Mouse (Mus musculus) mesoderm, embryonic 11.5 days (tissue): ENCODE measurements around the gene Calhm1.
"Not testable (repeated sequence)": the region's sequence is repeated elsewhere in the genome, so short reads cannot be mapped to it uniquely, and the experiment has no call there.

ENCODE experiments used
- DNase-seq: peaks from one replicate; pipeline ENCODE4 v3.0.0-alpha.2; 2012; ENCODE audit warnings: low read depth, low spot score

Calhm1 gene

DNA sequence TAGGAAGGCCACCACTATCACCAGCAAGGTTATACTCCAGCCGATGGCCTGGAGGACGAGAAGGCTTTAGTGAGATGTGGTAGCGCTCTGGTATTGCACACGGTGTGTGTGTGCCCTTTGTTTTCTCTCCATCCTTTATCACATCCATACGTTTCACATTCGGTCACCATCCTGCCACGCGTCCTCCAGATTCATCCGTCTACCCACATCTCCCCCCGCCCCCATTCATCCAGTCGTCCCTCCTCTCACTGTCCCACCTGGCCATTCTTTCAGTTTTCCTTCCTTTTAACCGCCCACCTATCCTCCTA is 8.0 kb upstream of the Calhm1 start:
- no peak for DNase-seq

DNA sequence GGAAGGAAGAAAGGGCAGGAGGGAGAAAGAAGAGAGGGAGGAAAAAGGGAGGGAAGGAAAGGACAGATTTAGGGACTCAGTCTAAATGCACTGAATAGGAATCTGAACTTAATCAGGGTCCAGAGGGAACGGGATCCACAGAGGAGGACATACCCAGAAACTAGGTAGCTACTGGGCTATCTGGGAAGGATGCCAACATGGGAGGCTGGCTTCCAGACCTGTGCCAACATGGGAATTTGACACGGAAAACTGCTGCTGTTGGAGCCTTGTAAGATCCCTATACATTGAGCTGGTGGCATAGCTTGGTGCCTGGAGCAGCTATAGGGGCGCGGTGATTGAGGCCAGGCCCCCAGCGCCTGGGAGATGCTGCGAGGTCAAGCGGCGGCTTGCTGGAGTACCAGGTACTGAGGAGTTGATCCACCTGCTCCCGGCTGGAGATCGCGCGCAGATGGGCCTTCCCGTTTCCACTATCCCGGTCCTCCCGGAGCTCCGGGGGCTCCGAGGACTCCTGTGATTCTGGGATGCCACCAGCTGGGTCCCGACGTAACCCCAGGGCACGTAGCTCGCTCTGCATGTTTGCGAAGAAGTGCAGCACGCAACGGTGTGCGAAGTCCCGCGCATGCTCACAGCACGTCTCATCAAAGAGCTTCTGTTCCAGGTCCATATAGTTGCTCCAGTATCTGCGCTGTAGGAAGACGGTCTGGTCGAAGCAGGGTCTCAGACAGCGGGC is 7.4 kb upstream of the Calhm1 start:
- DNase-seq: peak; percentile 53

DNA sequence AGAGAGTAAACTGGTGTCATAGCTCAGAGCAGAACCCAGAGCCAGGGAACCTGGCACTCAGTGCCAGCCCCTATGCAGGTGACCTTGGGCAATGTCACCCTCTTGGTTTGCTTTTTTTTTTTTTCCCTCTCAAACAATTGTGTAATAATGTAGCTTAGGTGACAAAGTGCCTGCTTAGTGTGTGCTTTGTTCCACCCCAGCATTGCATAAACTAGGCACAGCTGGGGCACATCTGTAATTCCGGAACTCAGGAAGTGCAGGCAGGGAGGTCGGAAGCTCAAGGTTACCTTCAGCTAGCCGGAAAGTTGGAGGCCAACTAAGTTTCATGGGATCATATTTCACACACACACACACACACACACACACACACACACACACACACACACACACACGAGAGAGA is 5.8 kb upstream of the Calhm1 start:
- DNase-seq: no peak

DNA sequence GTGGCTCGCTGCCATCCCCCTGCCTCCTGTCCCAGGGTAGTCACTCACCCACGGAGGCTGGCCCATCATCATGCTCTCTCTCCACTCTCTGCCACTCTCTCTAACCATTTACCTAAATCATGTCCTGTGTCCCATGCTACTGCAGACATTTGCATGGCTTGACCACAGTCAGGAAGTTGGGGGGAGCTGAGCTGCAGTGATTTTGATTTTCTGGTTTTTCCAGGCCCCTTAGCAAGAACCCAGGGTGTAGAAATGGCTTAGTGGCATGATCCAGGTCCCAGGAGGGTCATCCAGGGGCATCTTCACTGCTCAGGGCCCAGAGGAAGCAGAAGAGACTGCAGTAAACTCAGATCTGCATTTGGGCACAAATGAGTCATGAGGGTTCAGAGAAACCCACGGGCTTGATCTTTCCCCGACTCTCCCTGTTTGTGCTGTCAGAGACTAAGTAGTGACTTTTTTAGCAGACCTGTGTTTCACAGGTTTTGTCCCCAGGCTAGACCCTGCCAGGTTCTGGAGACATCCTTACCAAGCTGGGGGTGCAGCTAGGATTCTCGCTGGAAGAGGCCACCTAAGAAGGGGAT is 4.3 kb upstream of the Calhm1 start:
- DNase-seq: no peak

DNA sequence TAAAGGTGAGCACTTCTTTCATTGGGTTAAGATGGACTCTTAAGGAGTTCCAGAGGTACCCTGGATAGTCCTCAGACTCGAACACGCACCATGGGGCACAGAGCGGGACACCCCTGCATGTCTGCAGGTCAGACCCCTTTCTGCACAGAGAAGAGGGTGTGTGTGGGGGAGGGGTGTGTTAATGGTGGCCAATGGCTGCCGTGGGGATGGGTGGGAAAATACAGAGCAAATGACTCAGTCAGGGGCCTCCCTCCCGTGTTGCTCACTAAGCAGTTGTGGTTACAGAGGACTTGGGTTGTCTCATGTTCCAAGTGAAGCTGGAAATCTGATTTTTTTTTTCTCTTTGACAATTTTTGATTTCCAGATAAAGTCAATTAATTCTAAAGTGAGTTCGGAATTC is 1.6 kb downstream of the Calhm1 start:
- no peak for DNase-seq

GRCm38 (mm10) chr19:47139611-47140010 is 4.4 kb downstream of the Calhm1 start:
- not testable (repeated sequence) for DNase-seq

DNA sequence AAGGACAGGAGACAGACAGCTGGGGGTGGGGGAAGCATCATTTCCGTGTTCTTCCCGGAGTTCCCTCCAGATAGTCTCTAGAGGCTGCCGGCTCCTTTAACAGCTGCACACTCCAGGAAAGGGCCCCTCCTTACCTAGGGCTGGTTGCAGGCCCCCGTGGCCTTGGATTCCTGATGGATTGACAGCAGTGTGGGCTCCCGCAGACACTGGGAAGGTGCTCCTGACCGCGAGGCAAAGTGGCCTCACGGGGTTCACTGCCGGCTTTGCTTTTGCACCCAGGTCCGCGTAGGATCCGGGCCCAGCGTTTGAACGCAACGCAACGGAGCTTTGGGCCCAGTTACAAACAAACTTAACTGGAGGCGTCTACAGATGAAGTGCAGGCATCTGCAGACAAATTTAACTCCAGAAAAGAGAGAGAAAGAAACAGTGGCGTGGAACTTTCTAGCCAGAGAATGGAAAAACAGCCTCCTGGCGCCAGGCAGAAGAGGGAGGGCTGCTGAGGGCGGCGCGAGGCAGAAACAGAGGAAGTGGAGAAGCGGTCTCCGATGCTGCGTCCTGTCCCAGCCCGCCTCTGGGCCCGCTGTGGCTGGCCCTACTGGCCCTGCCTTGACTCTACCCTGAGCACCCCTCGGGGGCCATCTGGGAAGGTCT is 6.2 kb downstream of the Calhm1 start, which contains the start of gene Calhm2:
TSS of gene Calhm2 (minus strand) at position 524 of the 651 bp plus-strand sequence.
- DNase-seq: no peak

GRCm38 (mm10) chr19:47137051-47137581 is 6.9 kb downstream of the Calhm1 start:
- no peak for DNase-seq

DNA sequence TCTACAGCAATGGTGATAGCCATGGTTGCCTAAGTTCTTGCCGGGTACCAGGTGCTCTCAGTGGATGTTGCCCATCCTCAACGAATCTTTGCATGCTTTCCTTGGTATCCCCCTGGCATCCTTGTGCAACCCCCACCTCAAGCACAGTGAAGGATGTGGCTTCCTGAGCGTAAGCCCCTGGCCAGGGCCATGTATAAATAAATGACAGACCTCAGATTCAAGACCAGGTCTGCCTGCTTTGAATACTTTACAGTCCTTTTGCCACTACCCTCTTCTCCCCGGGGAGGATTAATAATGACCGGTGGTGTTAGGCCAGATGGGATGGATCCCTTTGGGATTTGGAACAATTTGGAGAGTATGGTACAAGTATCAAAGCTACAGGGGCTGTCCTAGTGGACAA is 7.9 kb downstream of the Calhm1 start:
- DNase-seq: no peak

DNA sequence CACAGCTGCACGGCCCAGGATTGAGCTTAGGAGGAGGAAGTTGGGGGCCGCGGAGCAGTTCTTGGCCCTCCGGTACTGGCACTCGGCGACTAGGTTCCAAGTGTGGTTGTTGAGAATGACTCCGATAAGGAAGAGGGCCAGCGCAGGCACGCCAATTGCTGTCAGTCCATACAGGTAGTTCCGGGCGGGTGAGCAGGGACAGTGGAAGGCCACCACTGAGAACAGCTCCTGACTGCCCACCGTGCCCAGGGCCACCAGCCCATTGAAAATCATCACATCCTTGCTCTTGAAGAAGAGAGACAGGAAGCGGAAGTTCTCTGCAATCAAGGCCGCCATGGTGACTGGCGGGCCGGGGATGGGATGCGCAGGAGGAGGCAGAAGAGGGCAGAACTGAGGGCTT is 8.5 kb downstream of the Calhm1 start:
- DNase-seq: no peak

- DNase-seq: no peak
Observed at GRCm38 (mm10) chr19:47133161-47133560, 10.9 kb downstream of the Calhm1 start.

- no peak for DNase-seq
Observed at GRCm38 (mm10) chr19:47130551-47131125, 13.4 kb downstream of the Calhm1 start.

DNA sequence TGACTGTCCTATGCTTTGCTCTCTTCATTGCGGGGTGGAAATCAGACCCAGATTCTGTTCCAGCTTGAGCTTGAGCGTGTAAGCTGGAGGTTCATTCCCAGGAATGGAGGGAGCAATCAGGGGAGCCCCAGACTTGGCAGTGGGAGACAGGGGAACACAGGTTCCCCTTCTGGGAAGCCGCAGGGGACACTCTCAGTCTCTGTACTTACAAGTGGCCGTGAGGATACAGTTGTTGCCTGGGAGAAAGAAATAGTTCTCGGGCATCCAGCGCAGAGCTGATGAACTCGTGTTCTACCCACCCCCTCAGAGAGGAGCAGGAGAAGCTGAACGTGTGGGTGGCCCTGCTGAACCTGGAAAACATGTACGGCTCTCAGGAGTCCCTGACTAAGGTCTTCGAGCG is 15.2 kb downstream of the Calhm1 start:
- no peak for DNase-seq

GRCm38 (mm10) chr19:47128164-47128563 is 15.9 kb downstream of the Calhm1 start:
- no peak for DNase-seq

- no peak for DNase-seq
Observed at GRCm38 (mm10) chr19:47122802-47123201, 21.3 kb downstream of the Calhm1 start.

GRCm38 (mm10) chr19:47121054-47121453 is 23.0 kb downstream of the Calhm1 start:
- no peak for DNase-seq

DNA sequence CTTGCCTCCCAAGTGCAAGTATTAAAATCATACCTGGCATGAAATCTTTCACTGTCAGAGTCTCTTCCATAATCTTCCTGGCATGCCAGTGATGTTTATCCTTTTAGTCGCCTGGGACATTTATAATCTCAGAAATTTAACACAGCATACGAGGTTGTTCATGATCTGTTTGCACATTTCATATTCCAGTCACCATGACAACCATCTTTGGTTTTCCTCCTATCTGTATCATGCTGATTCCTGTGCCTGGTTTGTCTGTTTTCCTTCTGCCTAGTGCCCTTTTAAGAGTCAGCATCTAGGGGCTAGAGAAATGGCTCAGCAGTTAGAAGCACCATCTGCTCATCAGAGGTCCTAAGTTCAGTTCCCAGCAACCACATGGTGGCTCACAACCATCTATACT is 25.4 kb downstream of the Calhm1 start:
- no peak for DNase-seq

GRCm38 (mm10) chr19:47104641-47105271 is 39.3 kb downstream of the Calhm1 start:
- no peak for DNase-seq

DNA sequence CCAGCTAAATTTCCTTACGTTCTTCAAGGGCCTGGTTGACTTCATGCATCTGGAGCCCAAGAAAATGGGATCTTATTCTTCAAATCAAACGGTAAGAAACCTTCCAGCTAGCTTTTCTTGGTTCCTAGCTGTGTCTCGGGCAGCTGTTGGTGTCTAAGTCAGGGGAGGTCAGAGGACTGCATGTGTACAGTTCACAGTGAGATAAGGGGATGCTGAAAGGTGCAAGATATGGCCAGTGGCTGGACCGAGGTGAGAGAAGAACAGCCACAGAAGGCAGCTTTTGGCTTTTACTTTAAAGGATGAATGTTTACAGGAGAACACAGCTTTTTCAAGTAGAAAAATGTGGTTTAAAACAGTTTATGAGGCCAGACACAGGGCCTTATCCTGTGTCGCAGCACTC is 43.0 kb downstream of the Calhm1 start:
- DNase-seq: no peak
